Comparison of ENCODE assay signal across 8 mouse cellular contexts in genomic region chr5:110652719-110653648, GRCm38 (mm10). TPM values are rescaled to one million over a fixed set of nuclear protein-coding genes. Genes with fewer than 3 reads are reported as not detected.
DNase-seq lines count a peak whose midpoint lies in the region; ATAC-seq lines count a peak whose summit lies in the region.

TSS of gene Noc4l (minus strand) at chr5:110653417.
TSS of gene Ddx51 (plus strand) at chr5:110653451.

- DNase-seq in NIH3T3 (ENCODE audit: low read depth): peak; percentile 98
- DNase-seq in cerebellum, postnatal 10 days: peak; percentile 99 to 100
- peak; percentile 88 to 96 for DNase-seq in frontal cortex, postnatal 10 days (ENCODE audit: low spot score in 2 of 2)
- DNase-seq in layer of hippocampus, postnatal 14 days (ENCODE audit: low spot score in 2 of 2): peak; percentile 94 to 96
- DNase-seq in lung, postnatal 14 days: peak; percentile 98
- peak; percentile 88 for DNase-seq in retina, adult 2 months (ENCODE audit: low read depth, low spot score)
- DNase-seq in thymus, postnatal 36 days: peak; percentile 94 to 95

- H3K9ac ChIP-seq in hindbrain, embryonic 12.5 days: peak within 1 kb of the TSS; percentile 75

- peaks cover 19% of the 10 kb centered on the region for H3K4me1 ChIP-seq in hindbrain, embryonic 12.5 days

- ATAC-seq in hindbrain, embryonic 12.5 days (ENCODE audit: low FRiP score): peak; percentile 78

- peak within 1 kb of the TSS; percentile 98 for H3K4me2 ChIP-seq in hindbrain, embryonic 12.5 days (replicated peaks)

- H3K27ac ChIP-seq in hindbrain, embryonic 12.5 days: no peak within 1 kb of the TSS

- no peaks in the 10 kb centered on the region for H3K27me3 ChIP-seq in hindbrain, embryonic 12.5 days

- peaks cover 72% of the 10 kb centered on the region for H3K36me3 ChIP-seq in hindbrain, embryonic 12.5 days

- 1% methylated on average over 91 of the region's 91 CpGs for WGBS in hindbrain, embryonic 12.5 days

- peak within 1 kb of the TSS; percentile 68 for H3K4me3 ChIP-seq in hindbrain, embryonic 12.5 days

- H3K9me3 ChIP-seq in hindbrain, embryonic 12.5 days (replicated peaks): no peaks in the 10 kb centered on the region

RNA-seq across cellular contexts. Expression of gene Noc4l, which starts in this region (rescaled TPM):
- 50.0 and 50.6 TPM in 2 replicates for polyA plus RNA-seq in hindbrain, embryonic 12.5 days (2016; fragmentation: Nextera tagmentation; extraction: Ambion mirVana)
- 10 to 100 TPM; 27.4 to 30.7 TPM for total RNA-seq in layer of hippocampus, postnatal 14 days (2021)

RNA-seq across cellular contexts. Expression of gene Ddx51, which starts in this region (rescaled TPM):
- 33.3 and 34.1 TPM in 2 replicates for polyA plus RNA-seq in hindbrain, embryonic 12.5 days (2016; fragmentation: Nextera tagmentation; extraction: Ambion mirVana)
- 10 to 100 TPM; 21.7 to 24.2 TPM for total RNA-seq in layer of hippocampus, postnatal 14 days (2021)
